Mouse (Mus musculus) lung, adult 2 months (tissue): ENCODE measurements around the gene Sox18.

ENCODE experiments used
- CTCF ChIP-seq: fragments of 200-500 bp; IDR thresholded peaks from 2 replicates; pipeline ENCODE4 v1.5.1; 2011; ENCODE audit warnings: mild to moderate bottlenecking, low read length, control low read depth; ENCODE audit not compliant: insufficient read depth
- POLR2A ChIP-seq: fragments of 200-500 bp; IDR thresholded peaks from 2 replicates; pipeline ENCODE4 v1.6.1; 2011; ENCODE audit warnings: low read depth, mild to moderate bottlenecking, control low read depth, low read length, borderline replicate concordance; ENCODE audit errors: extremely low read depth

- TF ChIP-seq CTCF (no peak), POLR2A (no peak)
These were observed 8.2 kb downstream of the Sox18 start for GRCm38 (mm10) chr2:181663298-181663630.
